Mouse (Mus musculus) adrenal gland, postnatal 14 days (tissue): Measurements from ENCODE around the gene Trim33. TPM values are rescaled to one million over a fixed set of nuclear protein-coding genes. Genes with fewer than 3 reads are reported as not detected.

Experiments used
- DNase-seq: peaks from one replicate; pipeline ENCODE4 v3.0.0; 2021; ENCODE audit warnings: mixed read lengths
- long read RNA-seq, 2 experiments: library from polyadenylated mRNA; stranded (forward); transcript quantifications; one replicate each; pipeline ENCODE4 v2.0.0; 2021
- total RNA-seq: library from RNA; stranded (reverse); gene quantifications from 2 replicates; pipeline ENCODE4 v1.2.3, GENCODE M21; 2021

The Trim33 gene
- total RNA-seq, result 32.6 and 33.5 TPM in 2 replicates
- long read RNA-seq, experiment 1, full-length matches to known transcripts, result 2 of 7 reads
- long read RNA-seq, experiment 1, partial matches to known transcripts, result 2 of 7 reads
- long read RNA-seq, experiment 1, other reads (novel, unspliced or antisense), result 3 of 7 reads
- long read RNA-seq, experiment 2, full-length matches to known transcripts, result 2 of 3 reads
- long read RNA-seq, experiment 2, partial matches to known transcripts, result 0 of 3 reads
- long read RNA-seq, experiment 2, other reads (novel, unspliced or antisense), result 1 of 3 reads

GRCm38 (mm10) chr3:103279182-103280149 is at the start of gene Trim33:
TSS of gene Trim33 (plus strand) at chr3:103279293.
- peak; percentile 95 for DNase-seq

GRCm38 (mm10) chr3:103232398-103232797 is 46.7 kb upstream of the Trim33 start:
- no peak for DNase-seq

GRCm38 (mm10) chr3:103241524-103241923 is 37.6 kb upstream of the Trim33 start:
- DNase-seq, result no peak

- no peak for DNase-seq
Measured at GRCm38 (mm10) chr3:103242156-103242555, 36.9 kb upstream of the Trim33 start.

GRCm38 (mm10) chr3:103243491-103243890 is 35.6 kb upstream of the Trim33 start:
- no peak for DNase-seq

- no peak for DNase-seq
Measured at GRCm38 (mm10) chr3:103246627-103247260, 32.3 kb upstream of the Trim33 start.

GRCm38 (mm10) chr3:103256089-103256819 is 22.8 kb upstream of the Trim33 start:
- DNase-seq, result no peak

- peak; percentile 71 for DNase-seq
Measured at GRCm38 (mm10) chr3:103262802-103263417, 16.2 kb upstream of the Trim33 start.

- DNase-seq, result peak; percentile 40
Measured at GRCm38 (mm10) chr3:103278561-103279181, 422 bp upstream of the Trim33 start.

- peak; percentile 75 for DNase-seq
Measured at GRCm38 (mm10) chr3:103280241-103280761, 1.2 kb downstream of the Trim33 start.

- no peak for DNase-seq
Measured at GRCm38 (mm10) chr3:103280875-103281274, 1.8 kb downstream of the Trim33 start.

- peak; percentile 39 for DNase-seq
Measured at GRCm38 (mm10) chr3:103288761-103289160, 9.7 kb downstream of the Trim33 start.

GRCm38 (mm10) chr3:103291087-103291486 is 12.0 kb downstream of the Trim33 start:
- DNase-seq, result no peak

GRCm38 (mm10) chr3:103305411-103305982 is 26.4 kb downstream of the Trim33 start:
- no peak for DNase-seq

GRCm38 (mm10) chr3:103309252-103309651 is 30.2 kb downstream of the Trim33 start:
- no peak for DNase-seq

GRCm38 (mm10) chr3:103309750-103310149 is 30.7 kb downstream of the Trim33 start:
- DNase-seq, result no peak

GRCm38 (mm10) chr3:103314291-103314690 is 35.2 kb downstream of the Trim33 start:
- no peak for DNase-seq

GRCm38 (mm10) chr3:103335371-103335770 is 56.3 kb downstream of the Trim33 start:
- no peak for DNase-seq

GRCm38 (mm10) chr3:103346658-103347057 is 67.6 kb downstream of the Trim33 start:
- no peak for DNase-seq

GRCm38 (mm10) chr3:103353518-103353917 is 74.4 kb downstream of the Trim33 start:
- DNase-seq, result no peak
